Mouse (Mus musculus): ENCODE results near the gene Focad. TPM values are rescaled to one million over a fixed set of nuclear protein-coding genes. Genes with fewer than 3 reads are reported as not detected.

Focad gene
- polyA plus RNA-seq, 1 experiment from 2014 or later: 14.8 TPM

GRCm38 (mm10) chr4:88108585-88108984, 14.2 kb downstream of the Focad start:
- Histone ChIP-seq H3K4me3 (no peak overlapping the region), H3K9ac (no peak overlapping the region), H3K27me3 (no peaks in the 10 kb centered on the region), H3K27ac (replicated peaks) (no peak overlapping the region), H3K9me3 (no peaks in the 10 kb centered on the region), H3K4me2 (no peak overlapping the region), H3K4me1 (replicated peaks) (no peaks in the 10 kb centered on the region), H3K36me3 (no peaks in the 10 kb centered on the region)
- 41% methylated on average over 3 of the region's 3 CpGs for WGBS
- no peak for ATAC-seq (ENCODE audit: low FRiP score, low read depth)

GRCm38 (mm10) chr4:88117331-88117730, 22.9 kb downstream of the Focad start:
- no peak overlapping the region for H3K9ac ChIP-seq
- 80% methylated on average over 3 of the region's 3 CpGs for WGBS
- H3K4me2 ChIP-seq: no peak overlapping the region

GRCm38 (mm10) chr4:88117942-88118341, 23.5 kb downstream of the Focad start:
- H3K27me3 ChIP-seq: no peaks in the 10 kb centered on the region
- no peak overlapping the region for H3K9ac ChIP-seq
- H3K36me3 ChIP-seq: no peaks in the 10 kb centered on the region
- no peak overlapping the region for H3K27ac ChIP-seq (replicated peaks)
- no peak overlapping the region for H3K4me3 ChIP-seq
- H3K4me1 ChIP-seq (replicated peaks): no peaks in the 10 kb centered on the region
- ATAC-seq (ENCODE audit: low FRiP score, low read depth): no peak
- no peaks in the 10 kb centered on the region for H3K9me3 ChIP-seq
- H3K4me2 ChIP-seq: no peak overlapping the region

More at GRCm38 (mm10) chr4:88117331-88117730, 22.9 kb downstream of the Focad start:
- Histone ChIP-seq H3K27me3 (no peaks in the 10 kb centered on the region), H3K9me3 (no peaks in the 10 kb centered on the region), H3K4me1 (replicated peaks) (no peaks in the 10 kb centered on the region), H3K36me3 (no peaks in the 10 kb centered on the region), H3K27ac (replicated peaks) (no peak overlapping the region), H3K4me3 (no peak overlapping the region)
- no peak for ATAC-seq (ENCODE audit: low FRiP score, low read depth)

DNA sequence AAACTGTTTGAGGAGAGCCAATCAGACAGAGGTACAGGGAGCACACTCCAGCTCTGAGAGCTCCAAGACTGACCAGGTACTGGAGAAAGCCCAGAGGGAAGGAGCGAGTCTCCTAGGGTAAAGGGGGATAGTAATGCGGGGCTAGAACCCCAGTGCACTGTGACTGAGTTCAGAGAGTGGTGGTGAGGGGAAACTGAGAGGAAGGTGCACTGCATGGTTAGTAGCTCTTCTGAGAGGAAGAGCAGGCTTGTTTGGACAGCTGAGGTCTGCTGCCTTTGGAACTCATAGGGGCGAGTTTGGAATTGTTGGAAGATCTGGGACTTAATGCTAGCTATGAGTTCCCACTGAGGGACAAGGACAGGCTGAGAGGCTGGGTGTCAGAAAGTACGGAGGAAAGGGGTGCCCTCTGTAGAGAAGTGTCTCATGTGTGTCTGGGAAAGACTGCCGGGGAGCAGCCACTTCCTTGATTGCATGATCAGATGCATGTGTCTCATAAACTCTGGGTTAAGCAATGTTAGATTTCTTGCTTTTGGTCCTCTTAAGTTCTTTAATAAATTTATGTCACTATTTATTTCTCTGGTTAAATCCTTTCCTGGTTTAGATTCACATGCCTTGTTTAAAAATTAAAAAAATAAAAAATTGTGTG, 24.4 kb downstream of the Focad start:
- no peak overlapping the region for H3K4me3 ChIP-seq
- H3K4me2 ChIP-seq: no peak overlapping the region
- no peak overlapping the region for H3K9ac ChIP-seq
- no peak overlapping the region for H3K27ac ChIP-seq (replicated peaks)
- 83% methylated on average over 5 of the region's 5 CpGs for WGBS
- no peaks in the 10 kb centered on the region for H3K36me3 ChIP-seq
- no peaks in the 10 kb centered on the region for H3K27me3 ChIP-seq
- H3K9me3 ChIP-seq: no peaks in the 10 kb centered on the region
- H3K4me1 ChIP-seq (replicated peaks): no peaks in the 10 kb centered on the region
- no peak for ATAC-seq (ENCODE audit: low FRiP score, low read depth)

- no peaks in the 10 kb centered on the region for H3K27me3 ChIP-seq
- no peak overlapping the region for H3K4me2 ChIP-seq
- H3K4me1 ChIP-seq (replicated peaks): no peaks in the 10 kb centered on the region
- H3K9me3 ChIP-seq: no peaks in the 10 kb centered on the region
- H3K4me3 ChIP-seq: no peak overlapping the region
- H3K9ac ChIP-seq: no peak overlapping the region
- no peak for ATAC-seq (ENCODE audit: low FRiP score, low read depth)
- H3K27ac ChIP-seq (replicated peaks): no peak overlapping the region
- H3K36me3 ChIP-seq: no peaks in the 10 kb centered on the region
These were observed 25.7 kb downstream of the Focad start for GRCm38 (mm10) chr4:88120091-88120490.

- ATAC-seq (ENCODE audit: low FRiP score, low read depth): no peak
- Histone ChIP-seq H3K4me3 (no peak overlapping the region), H3K9me3 (no peaks in the 10 kb centered on the region), H3K4me1 (replicated peaks) (no peaks in the 10 kb centered on the region), H3K9ac (no peak overlapping the region), H3K4me2 (no peak overlapping the region), H3K27ac (replicated peaks) (no peak overlapping the region), H3K36me3 (no peaks in the 10 kb centered on the region), H3K27me3 (no peaks in the 10 kb centered on the region)
- WGBS: 93% methylated on average over 3 of the region's 3 CpGs
These were observed 28.0 kb downstream of the Focad start for GRCm38 (mm10) chr4:88122472-88122871.

DNA sequence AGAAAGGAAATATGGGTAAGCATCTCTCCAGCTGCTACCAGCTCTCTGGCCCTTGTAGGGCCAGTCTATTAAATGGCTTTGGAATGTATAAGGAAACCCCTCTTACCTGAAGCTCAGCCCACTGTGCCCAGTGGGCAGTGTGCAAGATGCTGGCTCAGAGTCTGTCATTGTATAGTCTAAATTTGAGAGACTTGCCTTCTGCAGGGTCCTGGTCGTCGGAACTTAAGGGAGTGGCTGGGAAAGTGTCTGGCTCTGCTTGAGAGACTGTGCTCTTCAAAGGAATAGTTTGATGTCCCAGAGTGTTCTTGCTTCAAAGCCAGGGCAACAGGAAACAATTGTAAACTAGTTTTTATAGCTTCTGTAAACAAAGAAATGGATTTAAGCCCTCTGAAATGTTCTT, 41.5 kb downstream of the Focad start:
- H3K4me1 ChIP-seq (replicated peaks): peaks cover 15% of the 10 kb centered on the region; the same call in 1 of the 2 replicates
- H3K4me3 ChIP-seq: no peak overlapping the region
- no peaks in the 10 kb centered on the region for H3K36me3 ChIP-seq
- H3K27me3 ChIP-seq: no peaks in the 10 kb centered on the region
- H3K9ac ChIP-seq: no peak overlapping the region
- 0 out of 2 replicates have a peak, but pooled peaks have one; percentile 34 for ATAC-seq (ENCODE audit: low FRiP score, low read depth)
- no peaks in the 10 kb centered on the region for H3K9me3 ChIP-seq
- WGBS: 42% methylated on average over 2 of the region's 2 CpGs
- peak overlapping the region; percentile 33 for H3K27ac ChIP-seq (replicated peaks)
- no peak overlapping the region for H3K4me2 ChIP-seq

DNA sequence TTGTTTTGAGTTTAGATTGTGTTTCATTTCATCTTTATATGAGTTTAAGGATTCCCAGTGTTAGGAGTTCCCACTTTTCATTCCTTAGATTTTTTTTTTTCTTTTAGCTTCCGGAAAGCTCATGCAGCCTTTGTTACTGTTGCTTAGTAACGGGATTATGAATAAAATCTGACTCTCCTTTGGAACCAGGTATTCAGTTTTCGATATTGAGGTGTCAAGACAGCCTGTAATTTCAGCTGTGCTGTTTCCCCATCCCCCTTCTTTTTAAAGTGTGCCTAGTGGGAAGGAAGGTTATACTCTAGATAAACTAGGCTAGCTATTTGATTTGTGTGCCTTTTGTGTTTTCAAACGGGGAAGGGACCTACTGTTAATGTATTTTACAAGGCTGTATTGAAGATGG, 42.1 kb downstream of the Focad start:
- 37% methylated on average over 4 of the region's 4 CpGs for WGBS
- no peak for ATAC-seq (ENCODE audit: low FRiP score, low read depth)
- H3K9me3 ChIP-seq: no peaks in the 10 kb centered on the region
- peaks cover 15% of the 10 kb centered on the region; the same call in 1 of the 2 replicates for H3K4me1 ChIP-seq (replicated peaks)
- H3K4me3 ChIP-seq: no peak overlapping the region
- no peaks in the 10 kb centered on the region for H3K27me3 ChIP-seq
- H3K36me3 ChIP-seq: no peaks in the 10 kb centered on the region
- no peak overlapping the region for H3K27ac ChIP-seq (replicated peaks)
- no peak overlapping the region for H3K9ac ChIP-seq
- no peak overlapping the region for H3K4me2 ChIP-seq

DNA sequence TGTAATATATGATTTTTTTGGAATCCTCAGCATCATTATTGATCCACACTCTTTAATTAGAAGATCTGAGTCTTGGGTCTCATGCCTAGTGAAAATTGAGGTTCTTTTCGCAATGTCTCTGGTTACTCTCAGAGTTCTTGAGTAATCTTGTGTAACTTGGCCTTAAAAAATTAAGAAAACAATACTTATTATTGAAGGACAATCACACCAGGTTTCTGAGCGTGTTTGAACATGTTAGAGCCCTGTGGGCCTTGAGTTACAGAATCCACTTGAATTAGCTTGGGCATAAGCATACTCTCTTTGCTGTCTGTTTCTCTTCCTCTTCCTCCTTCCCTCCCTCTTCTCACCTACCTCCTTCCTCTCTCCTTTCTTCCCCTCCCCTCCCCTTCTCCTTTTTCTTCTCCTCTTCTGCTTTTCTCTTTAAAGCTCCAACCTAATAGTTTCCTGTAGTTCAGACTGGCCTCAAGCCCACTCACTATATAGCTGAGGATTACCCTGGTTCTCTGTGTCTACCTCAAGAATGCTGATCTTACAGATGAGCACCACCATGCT, 44.0 kb downstream of the Focad start:
- Histone ChIP-seq H3K4me3 (no peak overlapping the region), H3K36me3 (no peaks in the 10 kb centered on the region), H3K4me2 (no peak overlapping the region), H3K27ac (replicated peaks) (no peak overlapping the region), H3K27me3 (no peaks in the 10 kb centered on the region), H3K9me3 (no peaks in the 10 kb centered on the region), H3K9ac (no peak overlapping the region), H3K4me1 (replicated peaks) (peaks cover 15% of the 10 kb centered on the region; the same call in 1 of the 2 replicates)
- 92% methylated on average over 2 of the region's 2 CpGs for WGBS
- no peak for ATAC-seq (ENCODE audit: low FRiP score, low read depth)

GRCm38 (mm10) chr4:88149462-88149861, 55.0 kb downstream of the Focad start:
- no peaks in the 10 kb centered on the region for H3K36me3 ChIP-seq
- no peak overlapping the region for H3K4me3 ChIP-seq
- no peaks in the 10 kb centered on the region for H3K27me3 ChIP-seq
- H3K4me2 ChIP-seq: no peak overlapping the region
- H3K9ac ChIP-seq: no peak overlapping the region
- no peak overlapping the region for H3K27ac ChIP-seq (replicated peaks)
- 70% methylated on average over 1 of the region's 1 CpGs for WGBS
- H3K4me1 ChIP-seq (replicated peaks): no peaks in the 10 kb centered on the region
- H3K9me3 ChIP-seq: no peaks in the 10 kb centered on the region
- ATAC-seq (ENCODE audit: low FRiP score, low read depth): no peak

- no peak overlapping the region for H3K27ac ChIP-seq (replicated peaks)
- no peak overlapping the region for H3K4me2 ChIP-seq
- WGBS: 80% methylated on average over 3 of the region's 3 CpGs
- H3K4me1 ChIP-seq (replicated peaks): peaks cover 19% of the 10 kb centered on the region
- H3K9me3 ChIP-seq: no peaks in the 10 kb centered on the region
- ATAC-seq (ENCODE audit: low FRiP score, low read depth): no peak
- no peaks in the 10 kb centered on the region for H3K27me3 ChIP-seq
- H3K36me3 ChIP-seq: no peaks in the 10 kb centered on the region
- H3K4me3 ChIP-seq: no peak overlapping the region
- H3K9ac ChIP-seq: no peak overlapping the region
These were observed 61.2 kb downstream of the Focad start for GRCm38 (mm10) chr4:88155490-88156160.

GRCm38 (mm10) chr4:88156961-88157360, 62.5 kb downstream of the Focad start:
- H3K4me3 ChIP-seq: no peak overlapping the region
- no peaks in the 10 kb centered on the region for H3K27me3 ChIP-seq
- no peak overlapping the region for H3K4me2 ChIP-seq
- peaks cover 19% of the 10 kb centered on the region for H3K4me1 ChIP-seq (replicated peaks)
- no peak overlapping the region for H3K27ac ChIP-seq (replicated peaks)
- no peaks in the 10 kb centered on the region for H3K9me3 ChIP-seq
- WGBS: 78% methylated on average over 5 of the region's 5 CpGs
- 0 out of 2 replicates have a peak, but pooled peaks have one; percentile 23 for ATAC-seq (ENCODE audit: low FRiP score, low read depth)
- no peak overlapping the region for H3K9ac ChIP-seq
- H3K36me3 ChIP-seq: no peaks in the 10 kb centered on the region
